Mouse (Mus musculus) lung, postnatal 0 days (tissue): ENCODE measurements at regions not wholly inside any gene's neighbourhood (a gene's known extent, or its start where the extent isn't known, plus 50 kb on each side); places are given as distances from the start of the nearest gene placed in this dataset.
A peak's percentile ranks its signal among the peaks of the same experiment; 100 is the strongest.

ENCODE experiments used
- ATAC-seq: fragments of 200-750 bp; cut with Nextera tagmentation; 2 replicates; pipeline ENCODE4 v1.8.0; 2017; ENCODE audit warnings: moderate library complexity
- DNase-seq: peaks from one replicate; pipeline ENCODE4 v3.0.0-alpha.2; 2016; ENCODE audit warnings: low spot score
- H3K27ac ChIP-seq: fragments of 300-500 bp; sonication (generic); 2 replicates; pipeline ENCODE4 v1.5.1; 2014; ENCODE audit warnings: antibody characterized with exemption, mild to moderate bottlenecking, low read length, mixed read lengths
- H3K27me3 ChIP-seq: fragments of 300-500 bp; sonication (generic); replicated peaks from 2 replicates; pipeline ENCODE4 v1.6.1; 2014; ENCODE audit warnings: low read length, mixed read lengths; ENCODE audit not compliant: insufficient read depth
- H3K36me3 ChIP-seq: fragments of 300-500 bp; sonication (generic); 2 replicates; pipeline ENCODE4 v1.6.1; 2014; ENCODE audit warnings: low read length, mixed read lengths; ENCODE audit not compliant: insufficient read depth
- H3K4me1 ChIP-seq: fragments of 300-500 bp; sonication (generic); 2 replicates; pipeline ENCODE4 v1.6.1; 2014; ENCODE audit warnings: antibody characterized with exemption, low read depth, low read length, mixed read lengths; ENCODE audit not compliant: insufficient read depth
- H3K4me2 ChIP-seq: fragments of 300-500 bp; sonication (generic); replicated peaks from 2 replicates; pipeline ENCODE4 v1.6.1; 2014; ENCODE audit warnings: low read depth, mild to moderate bottlenecking, low read length, moderate library complexity, mixed read lengths
- H3K4me3 ChIP-seq: fragments of 300-500 bp; sonication (generic); 2 replicates; pipeline ENCODE4 v1.5.1; 2014; ENCODE audit warnings: low read depth, low read length
- H3K9ac ChIP-seq: fragments of 300-500 bp; sonication (generic); replicated peaks from 2 replicates; pipeline ENCODE4 v1.6.1; 2014; ENCODE audit warnings: low read depth, mild to moderate bottlenecking
- H3K9me3 ChIP-seq: fragments of 300-500 bp; sonication (generic); 2 replicates; pipeline ENCODE4 v1.6.1; 2016; ENCODE audit warnings: low read length, mixed read lengths
- CTCF ChIP-seq: IDR thresholded peaks from 2 replicates; pipeline ENCODE4 v1.5.1; 2016; ENCODE audit warnings: antibody characterized with exemption, mild to moderate bottlenecking
- EP300 ChIP-seq: IDR thresholded peaks from 2 replicates; pipeline ENCODE4 v1.6.1; 2016; ENCODE audit warnings: antibody characterized with exemption, mild to moderate bottlenecking, control low read depth
- WGBS: fragments of 180-500 bp; shearing (Covaris S2); extraction: QIAGEN DNeasy Blood & Tissue Kit; methylation state at CpG from one replicate; pipeline ENCODE4 v1.1.7; 2014; 5-methylcytosine and 5-hydroxymethylcytosine counted together

DNA sequence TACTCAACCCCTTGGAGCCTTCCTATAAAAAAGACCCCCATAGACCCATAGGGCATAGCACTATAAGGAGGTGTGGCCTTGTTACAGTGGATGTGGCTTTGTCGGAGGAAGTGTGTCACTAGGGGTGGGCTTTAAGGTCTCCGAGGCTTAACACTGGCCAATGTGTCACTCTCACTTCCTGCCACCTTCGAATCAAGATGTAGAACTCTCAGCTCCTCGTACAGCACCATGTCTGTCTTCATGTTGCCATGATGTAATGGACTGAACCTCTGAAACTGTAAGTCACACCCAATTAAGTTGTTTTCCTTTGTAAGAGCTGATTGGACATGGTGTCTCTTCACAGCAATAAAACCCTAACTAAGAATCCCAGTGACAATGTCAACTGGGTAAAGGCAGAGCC, 69.6 kb downstream of the Psmg1 start:
- H3K27me3 ChIP-seq = no peaks in the 10 kb centered on the region
- no peak overlapping the region for H3K27ac ChIP-seq
- H3K4me2 ChIP-seq = no peak overlapping the region
- H3K36me3 ChIP-seq = no peaks in the 10 kb centered on the region
- TF ChIP-seq EP300 (no peak), CTCF (no peak)
- H3K4me1 ChIP-seq = no peaks in the 10 kb centered on the region
- WGBS = 66% methylated on average over 4 of the region's 4 CpGs
- no peak overlapping the region for H3K4me3 ChIP-seq
- no peak for ATAC-seq
- H3K9me3 ChIP-seq = no peaks in the 10 kb centered on the region
- DNase-seq = no peak
- no peak overlapping the region for H3K9ac ChIP-seq

- WGBS = 93% methylated on average over 16 of the region's 16 CpGs
- H3K27me3 ChIP-seq = no peaks in the 10 kb centered on the region
- no peaks in the 10 kb centered on the region for H3K9me3 ChIP-seq
- no peak overlapping the region for H3K27ac ChIP-seq
- no peak overlapping the region for H3K9ac ChIP-seq
- no peak for TF ChIP-seq CTCF
- TF ChIP-seq EP300 = no peak
- no peaks in the 10 kb centered on the region for H3K36me3 ChIP-seq
- no peak overlapping the region for H3K4me2 ChIP-seq
- DNase-seq (no peak), ATAC-seq (no peak)
- H3K4me1 ChIP-seq = no peaks in the 10 kb centered on the region
- H3K4me3 ChIP-seq = no peak overlapping the region
Measured at GRCm38 (mm10) chr16:95918651-95919425, 71.9 kb downstream of the Psmg1 start.

- ATAC-seq = peak; percentile 46
- no peak overlapping the region for H3K9ac ChIP-seq
- H3K9me3 ChIP-seq = no peaks in the 10 kb centered on the region
- H3K4me2 ChIP-seq = no peak overlapping the region
- H3K4me1 ChIP-seq = no peaks in the 10 kb centered on the region
- no peak overlapping the region for H3K4me3 ChIP-seq
- WGBS = 65% methylated on average over 14 of the region's 14 CpGs
- TF ChIP-seq CTCF = no peak
- TF ChIP-seq EP300 = no peak
- H3K27ac ChIP-seq = no peak overlapping the region
- DNase-seq = no peak
- H3K36me3 ChIP-seq = no peaks in the 10 kb centered on the region
- H3K27me3 ChIP-seq = no peaks in the 10 kb centered on the region
Measured at GRCm38 (mm10) chr16:95917635-95918407, 72.9 kb downstream of the Psmg1 start.

DNA sequence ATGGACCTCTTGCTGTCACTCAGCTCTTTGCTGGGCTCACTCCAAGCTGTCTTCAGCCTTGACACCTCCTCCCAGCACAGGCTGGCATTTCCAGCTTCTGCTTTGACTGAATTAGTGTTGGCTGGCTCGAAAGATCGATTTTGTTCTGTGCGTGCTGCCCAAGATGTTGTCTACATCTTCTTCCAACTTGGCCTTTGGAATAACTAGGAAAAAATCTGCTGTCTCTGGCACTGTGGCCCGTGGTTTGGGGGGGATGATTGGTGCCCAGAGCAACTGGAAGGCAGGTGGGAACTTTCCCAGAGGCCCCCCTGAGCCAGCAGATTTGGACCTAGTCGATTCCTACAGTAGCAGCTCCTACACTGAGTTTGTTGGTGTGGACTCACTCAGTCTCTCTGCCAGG, 76.9 kb downstream of the Psmg1 start:
- DNase-seq (no peak), ATAC-seq (no peak)
- Histone ChIP-seq H3K9me3 (no peaks in the 10 kb centered on the region), H3K9ac (no peak overlapping the region), H3K4me2 (no peak overlapping the region), H3K27ac (no peak overlapping the region), H3K4me1 (no peaks in the 10 kb centered on the region), H3K4me3 (no peak overlapping the region), H3K27me3 (no peaks in the 10 kb centered on the region), H3K36me3 (no peaks in the 10 kb centered on the region)
- WGBS = 78% methylated on average over 5 of the region's 5 CpGs
- no peak for TF ChIP-seq CTCF
- no peak for TF ChIP-seq EP300

DNA sequence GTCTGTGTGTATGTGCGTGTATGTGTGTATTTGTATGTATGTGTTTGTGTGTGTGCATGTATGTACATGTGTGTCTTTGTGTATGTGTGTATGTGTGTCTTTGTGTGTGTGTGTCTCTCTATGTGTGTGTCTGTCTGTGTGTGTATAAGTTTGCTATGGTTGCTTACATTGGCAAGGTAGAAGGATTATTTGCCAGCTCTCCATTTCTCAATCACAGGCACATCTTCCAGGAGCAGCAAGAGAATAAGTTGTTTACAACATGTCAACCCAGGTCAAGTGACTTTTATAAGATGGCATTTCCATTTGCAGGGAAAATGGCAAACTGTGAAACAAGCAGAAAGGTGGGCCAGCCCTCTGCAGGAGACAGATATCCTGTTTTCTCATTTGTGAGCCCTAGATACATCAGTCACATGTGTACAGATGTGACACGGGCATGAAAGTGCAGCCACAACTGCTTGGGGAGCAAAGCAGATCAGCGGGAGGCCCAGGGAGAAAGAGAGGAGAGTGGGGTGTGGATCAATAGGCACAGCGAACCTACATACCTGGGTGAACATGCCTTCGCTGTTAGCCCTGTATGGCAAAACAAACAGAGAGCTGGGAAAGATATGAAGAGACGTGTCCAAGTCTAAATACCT, 86.1 kb downstream of the Psmg1 start:
- Histone ChIP-seq H3K36me3 (no peaks in the 10 kb centered on the region), H3K9me3 (no peaks in the 10 kb centered on the region), H3K27me3 (no peaks in the 10 kb centered on the region), H3K4me3 (no peak overlapping the region), H3K27ac (no peak overlapping the region), H3K9ac (no peak overlapping the region), H3K4me2 (no peak overlapping the region), H3K4me1 (no peaks in the 10 kb centered on the region)
- ATAC-seq (no peak), DNase-seq (no peak)
- TF ChIP-seq EP300 (no peak), CTCF (no peak)
- 55% methylated on average over 6 of the region's 6 CpGs for WGBS

DNA sequence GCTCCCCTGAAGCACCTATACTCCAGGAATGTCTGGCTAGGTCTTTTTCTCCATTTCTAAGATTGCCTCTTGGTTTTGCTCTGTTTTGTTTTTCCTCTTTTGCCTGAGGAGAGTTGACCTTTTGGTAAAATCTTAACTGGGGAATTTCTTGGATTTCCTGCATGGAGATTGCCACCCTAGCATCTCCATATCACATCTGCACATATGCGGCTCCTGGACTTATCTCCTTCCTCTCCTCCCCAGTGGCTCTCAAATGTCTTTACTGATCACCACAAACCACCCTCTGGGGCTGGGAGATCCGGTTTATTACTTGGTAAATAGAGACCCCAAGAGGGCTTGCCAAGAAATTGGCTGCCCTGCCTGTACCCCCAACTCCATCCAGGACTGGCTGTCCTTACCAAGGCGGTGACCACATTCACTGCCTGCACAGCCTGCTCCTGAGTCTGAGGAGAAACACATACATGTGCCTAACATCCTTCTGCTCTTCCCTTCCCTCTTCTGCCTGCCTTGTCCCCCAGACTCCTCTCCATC, 87.3 kb downstream of the Psmg1 start:
- no peaks in the 10 kb centered on the region for H3K36me3 ChIP-seq
- H3K4me2 ChIP-seq = no peak overlapping the region
- no peak overlapping the region for H3K9ac ChIP-seq
- no peak overlapping the region for H3K27ac ChIP-seq
- no peak for DNase-seq
- H3K4me3 ChIP-seq = no peak overlapping the region
- TF ChIP-seq EP300 = no peak
- peak; percentile 14; the same call in 1 of the 2 replicates for TF ChIP-seq CTCF
- no peaks in the 10 kb centered on the region for H3K9me3 ChIP-seq
- WGBS = 46% methylated on average over 3 of the region's 3 CpGs
- no peaks in the 10 kb centered on the region for H3K4me1 ChIP-seq
- no peak for ATAC-seq
- H3K27me3 ChIP-seq = no peaks in the 10 kb centered on the region
